Mouse (Mus musculus): ENCODE data around the gene Zfp961. TPM values are rescaled to one million over a fixed set of nuclear protein-coding genes. Genes with fewer than 3 reads are reported as not detected.

The Zfp961 gene
- polyA plus RNA-seq, 1 experiment from 2014 or later = 22.9 TPM

GRCm38 (mm10) chr8:71968636-71969035 lies 17.8 kb downstream of the Zfp961 start:
- no peaks in the 10 kb centered on the region for H3K4me1 ChIP-seq (ENCODE audit: control insufficient read depth, insufficient read depth, low read length)
- no peak overlapping the region for H3K4me2 ChIP-seq (ENCODE audit: low read depth)
- H3K9ac ChIP-seq (ENCODE audit: low read length) = no peak overlapping the region
- H3K9me3 ChIP-seq (ENCODE audit: control insufficient read depth, low read length) = no peaks in the 10 kb centered on the region
- no peak for DNase-seq (ENCODE audit: low spot score)
- H3K36me3 ChIP-seq (ENCODE audit: control insufficient read depth, insufficient read depth, low read length) = peaks cover 21% of the 10 kb centered on the region
- WGBS = 97% methylated on average over 6 of the region's 6 CpGs
- H3K27me3 ChIP-seq (ENCODE audit: control insufficient read depth, insufficient read depth, low read length) = no peaks in the 10 kb centered on the region
- H3K27ac ChIP-seq (ENCODE audit: low read depth, low read length) = no peak overlapping the region
- no peak overlapping the region for H3K4me3 ChIP-seq (ENCODE audit: low read depth, low read length)
- ATAC-seq (ENCODE audit: insufficient read depth, low FRiP score, low TSS enrichment) = no peak

- Histone ChIP-seq H3K4me3 (ENCODE audit: low read depth, low read length) (no peak overlapping the region), H3K27me3 (ENCODE audit: control insufficient read depth, insufficient read depth, low read length) (no peaks in the 10 kb centered on the region), H3K9ac (ENCODE audit: low read length) (no peak overlapping the region), H3K27ac (ENCODE audit: low read depth, low read length) (no peak overlapping the region), H3K4me2 (ENCODE audit: low read depth) (no peak overlapping the region), H3K9me3 (ENCODE audit: control insufficient read depth, low read length) (no peaks in the 10 kb centered on the region), H3K36me3 (ENCODE audit: control insufficient read depth, insufficient read depth, low read length) (peaks cover 7% of the 10 kb centered on the region), H3K4me1 (ENCODE audit: control insufficient read depth, insufficient read depth, low read length) (no peaks in the 10 kb centered on the region)
- no peak for ATAC-seq (ENCODE audit: insufficient read depth, low FRiP score, low TSS enrichment)
- WGBS = 82% methylated on average over 1 of the region's 1 CpGs
- no peak for DNase-seq (ENCODE audit: low spot score)
These were observed 21.1 kb downstream of the Zfp961 start for GRCm38 (mm10) chr8:71971945-71972344.

GRCm38 (mm10) chr8:71974211-71974610 lies 23.4 kb downstream of the Zfp961 start:
- 79% methylated on average over 3 of the region's 3 CpGs for WGBS

GRCm38 (mm10) chr8:71981032-71981431 lies 30.2 kb downstream of the Zfp961 start:
- no peak overlapping the region for H3K4me2 ChIP-seq (ENCODE audit: low read depth)
- ATAC-seq (ENCODE audit: insufficient read depth, low FRiP score, low TSS enrichment) = no peak
- no peak overlapping the region for H3K27ac ChIP-seq (ENCODE audit: low read depth, low read length)
- no peaks in the 10 kb centered on the region for H3K36me3 ChIP-seq (ENCODE audit: control insufficient read depth, insufficient read depth, low read length)
- H3K4me3 ChIP-seq (ENCODE audit: low read depth, low read length) = no peak overlapping the region
- no peaks in the 10 kb centered on the region for H3K27me3 ChIP-seq (ENCODE audit: control insufficient read depth, insufficient read depth, low read length)
- DNase-seq (ENCODE audit: low spot score) = no peak
- no peaks in the 10 kb centered on the region for H3K4me1 ChIP-seq (ENCODE audit: control insufficient read depth, insufficient read depth, low read length)
- no peaks in the 10 kb centered on the region for H3K9me3 ChIP-seq (ENCODE audit: control insufficient read depth, low read length)
- 70% methylated on average over 2 of the region's 2 CpGs for WGBS
- H3K9ac ChIP-seq (ENCODE audit: low read length) = no peak overlapping the region

More at GRCm38 (mm10) chr8:71974211-71974610, 23.4 kb downstream of the Zfp961 start:
- H3K36me3 ChIP-seq (ENCODE audit: control insufficient read depth, insufficient read depth, low read length) = no peaks in the 10 kb centered on the region
- no peak overlapping the region for H3K4me2 ChIP-seq (ENCODE audit: low read depth)
- H3K27me3 ChIP-seq (ENCODE audit: control insufficient read depth, insufficient read depth, low read length) = no peaks in the 10 kb centered on the region
- DNase-seq (ENCODE audit: low spot score) (no peak), ATAC-seq (ENCODE audit: insufficient read depth, low FRiP score, low TSS enrichment) (no peak)
- H3K9me3 ChIP-seq (ENCODE audit: control insufficient read depth, low read length) = no peaks in the 10 kb centered on the region
- no peak overlapping the region for H3K27ac ChIP-seq (ENCODE audit: low read depth, low read length)
- H3K9ac ChIP-seq (ENCODE audit: low read length) = no peak overlapping the region
- no peaks in the 10 kb centered on the region for H3K4me1 ChIP-seq (ENCODE audit: control insufficient read depth, insufficient read depth, low read length)
- H3K4me3 ChIP-seq (ENCODE audit: low read depth, low read length) = no peak overlapping the region

- H3K27ac ChIP-seq (ENCODE audit: low read depth, low read length) = no peak overlapping the region
- H3K9me3 ChIP-seq (ENCODE audit: control insufficient read depth, low read length) = no peaks in the 10 kb centered on the region
- no peak overlapping the region for H3K4me3 ChIP-seq (ENCODE audit: low read depth, low read length)
- H3K9ac ChIP-seq (ENCODE audit: low read length) = no peak overlapping the region
- no peak overlapping the region for H3K4me2 ChIP-seq (ENCODE audit: low read depth)
- H3K27me3 ChIP-seq (ENCODE audit: control insufficient read depth, insufficient read depth, low read length) = no peaks in the 10 kb centered on the region
- no peak for ATAC-seq (ENCODE audit: insufficient read depth, low FRiP score, low TSS enrichment)
- no peak for DNase-seq (ENCODE audit: low spot score)
- no peaks in the 10 kb centered on the region for H3K36me3 ChIP-seq (ENCODE audit: control insufficient read depth, insufficient read depth, low read length)
- no peaks in the 10 kb centered on the region for H3K4me1 ChIP-seq (ENCODE audit: control insufficient read depth, insufficient read depth, low read length)
- WGBS = 83% methylated on average over 4 of the region's 4 CpGs
These were observed 30.6 kb downstream of the Zfp961 start for GRCm38 (mm10) chr8:71981456-71981855.

- no peak overlapping the region for H3K4me3 ChIP-seq (ENCODE audit: low read depth, low read length)
- H3K4me2 ChIP-seq (ENCODE audit: low read depth) = no peak overlapping the region
- H3K9ac ChIP-seq (ENCODE audit: low read length) = no peak overlapping the region
- H3K27me3 ChIP-seq (ENCODE audit: control insufficient read depth, insufficient read depth, low read length) = no peaks in the 10 kb centered on the region
- H3K4me1 ChIP-seq (ENCODE audit: control insufficient read depth, insufficient read depth, low read length) = no peaks in the 10 kb centered on the region
- DNase-seq (ENCODE audit: low spot score) = no peak
- ATAC-seq (ENCODE audit: insufficient read depth, low FRiP score, low TSS enrichment) = no peak
- H3K27ac ChIP-seq (ENCODE audit: low read depth, low read length) = no peak overlapping the region
- 64% methylated on average over 4 of the region's 4 CpGs for WGBS
- H3K9me3 ChIP-seq (ENCODE audit: control insufficient read depth, low read length) = no peaks in the 10 kb centered on the region
- H3K36me3 ChIP-seq (ENCODE audit: control insufficient read depth, insufficient read depth, low read length) = no peaks in the 10 kb centered on the region
These were observed 33.8 kb downstream of the Zfp961 start for GRCm38 (mm10) chr8:71984601-71985000.

- peak overlapping the region; percentile 37 for H3K4me3 ChIP-seq (ENCODE audit: low read depth, low read length)
- 16% methylated on average over 24 of the region's 24 CpGs for WGBS
- H3K9ac ChIP-seq (ENCODE audit: low read length) = peak overlapping the region; percentile 60
- no peaks in the 10 kb centered on the region for H3K9me3 ChIP-seq (ENCODE audit: control insufficient read depth, low read length)
- H3K4me2 ChIP-seq (ENCODE audit: low read depth) = peak overlapping the region; percentile 53
- ATAC-seq (ENCODE audit: insufficient read depth, low FRiP score, low TSS enrichment) (peak; percentile 79), DNase-seq (ENCODE audit: low spot score) (peak; percentile 56)
- no peak overlapping the region for H3K27ac ChIP-seq (ENCODE audit: low read depth, low read length)
- H3K27me3 ChIP-seq (ENCODE audit: control insufficient read depth, insufficient read depth, low read length) = no peaks in the 10 kb centered on the region
- H3K36me3 ChIP-seq (ENCODE audit: control insufficient read depth, insufficient read depth, low read length) = no peaks in the 10 kb centered on the region
- H3K4me1 ChIP-seq (ENCODE audit: control insufficient read depth, insufficient read depth, low read length) = no peaks in the 10 kb centered on the region
These were observed 37.5 kb downstream of the Zfp961 start for GRCm38 (mm10) chr8:71988110-71988866.

- Histone ChIP-seq H3K4me2 (ENCODE audit: low read depth) (peak overlapping the region; percentile 53), H3K9me3 (ENCODE audit: control insufficient read depth, low read length) (no peaks in the 10 kb centered on the region), H3K4me3 (ENCODE audit: low read depth, low read length) (peak overlapping the region; percentile 37), H3K4me1 (ENCODE audit: control insufficient read depth, insufficient read depth, low read length) (no peaks in the 10 kb centered on the region), H3K36me3 (ENCODE audit: control insufficient read depth, insufficient read depth, low read length) (no peaks in the 10 kb centered on the region), H3K27me3 (ENCODE audit: control insufficient read depth, insufficient read depth, low read length) (no peaks in the 10 kb centered on the region), H3K27ac (ENCODE audit: low read depth, low read length) (no peak overlapping the region), H3K9ac (ENCODE audit: low read length) (peak overlapping the region; percentile 60)
- DNase-seq (ENCODE audit: low spot score) (no peak), ATAC-seq (ENCODE audit: insufficient read depth, low FRiP score, low TSS enrichment) (peak; percentile 52; the same call in 1 of the 2 replicates)
- 40% methylated on average over 13 of the region's 13 CpGs for WGBS
These were observed 38.2 kb downstream of the Zfp961 start for GRCm38 (mm10) chr8:71988867-71989599.

- Histone ChIP-seq H3K9ac (ENCODE audit: low read length) (no peak overlapping the region), H3K27ac (ENCODE audit: low read depth, low read length) (no peak overlapping the region), H3K4me1 (ENCODE audit: control insufficient read depth, insufficient read depth, low read length) (no peaks in the 10 kb centered on the region), H3K4me2 (ENCODE audit: low read depth) (no peak overlapping the region), H3K27me3 (ENCODE audit: control insufficient read depth, insufficient read depth, low read length) (no peaks in the 10 kb centered on the region), H3K9me3 (ENCODE audit: control insufficient read depth, low read length) (no peaks in the 10 kb centered on the region), H3K4me3 (ENCODE audit: low read depth, low read length) (no peak overlapping the region), H3K36me3 (ENCODE audit: control insufficient read depth, insufficient read depth, low read length) (no peaks in the 10 kb centered on the region)
- 93% methylated on average over 1 of the region's 1 CpGs for WGBS
- no peak for ATAC-seq (ENCODE audit: insufficient read depth, low FRiP score, low TSS enrichment)
- no peak for DNase-seq (ENCODE audit: low spot score)
These were observed 48.6 kb downstream of the Zfp961 start for GRCm38 (mm10) chr8:71999434-71999833.

All from neural tube, embryonic 11.5 days (tissue).